Mouse (Mus musculus) liver, embryonic 13.5 days (tissue): ENCODE data around the gene Prlr. TPM values are rescaled to one million over a fixed set of nuclear protein-coding genes. Genes with fewer than 3 reads are reported as not detected.
A peak's percentile ranks its signal among the peaks of the same experiment; 100 is the strongest.

ENCODE experiments used
- ATAC-seq: fragments of 200-750 bp; cut with Nextera tagmentation; 2 replicates; pipeline ENCODE4 v1.8.0; 2017; ENCODE audit warnings: low read depth, mild to moderate bottlenecking, moderate number of reproducible peaks, moderate library complexity
- DNase-seq: peaks from one replicate; pipeline ENCODE4 v3.0.0; 2022
- H3K27ac ChIP-seq: fragments of 300-500 bp; sonication (generic); 2 replicates; pipeline ENCODE4 v1.5.1; 2015; ENCODE audit warnings: moderate library complexity, mild to moderate bottlenecking, inconsistent platforms
- H3K27me3 ChIP-seq: fragments of 300-500 bp; sonication (generic); 2 replicates; pipeline ENCODE4 v1.6.1; 2015; ENCODE audit warnings: mild to moderate bottlenecking, inconsistent platforms
- H3K36me3 ChIP-seq: fragments of 300-500 bp; sonication (generic); 2 replicates; pipeline ENCODE4 v1.6.1; 2015; ENCODE audit warnings: mild to moderate bottlenecking, inconsistent platforms
- H3K4me1 ChIP-seq: fragments of 300-500 bp; sonication (generic); replicated peaks from 2 replicates; pipeline ENCODE4 v1.6.1; 2015; ENCODE audit warnings: inconsistent platforms
- H3K4me2 ChIP-seq: fragments of 300-500 bp; sonication (generic); 2 replicates; pipeline ENCODE4 v1.6.1; 2015; ENCODE audit warnings: inconsistent platforms, mild to moderate bottlenecking, moderate library complexity
- H3K4me3 ChIP-seq: fragments of 300-500 bp; sonication (generic); replicated peaks from 2 replicates; pipeline ENCODE4 v1.5.1; 2015; ENCODE audit warnings: mild to moderate bottlenecking, inconsistent platforms
- H3K9ac ChIP-seq: fragments of 300-500 bp; sonication (generic); 2 replicates; pipeline ENCODE4 v1.6.1; 2015; ENCODE audit warnings: mild to moderate bottlenecking, inconsistent platforms
- H3K9me3 ChIP-seq: fragments of 300-500 bp; sonication (generic); replicated peaks from 2 replicates; pipeline ENCODE4 v1.6.1; 2016; ENCODE audit warnings: inconsistent platforms
- WGBS: fragments of 180-500 bp; shearing (Covaris S2); methylation state at CpG from one replicate; pipeline ENCODE4 v1.1.7; 2015; ENCODE audit not compliant: insufficient replicate concordance; 5-methylcytosine and 5-hydroxymethylcytosine counted together
- polyA plus RNA-seq: library from polyadenylated mRNA; unstranded; fragments of >200 nt; fragmentation: Nextera tagmentation; extraction: Ambion mirVana; gene quantifications from 2 replicates; pipeline ENCODE4 v1.2.1, GENCODE M21; 2015

Gene Prlr
- 0.08 and 0.10 TPM in 2 replicates for polyA plus RNA-seq

GRCm38 (mm10) chr15:10177083-10177482, at the start of gene Prlr:
Gene Prlr, plus strand, starts transcription at chr15:10177238.
- H3K4me1 ChIP-seq, result no peaks in the 10 kb centered on the region
- H3K4me2 ChIP-seq, result peak within 1 kb of the TSS; percentile 60
- H3K36me3 ChIP-seq, result no peaks in the 10 kb centered on the region
- no peak within 1 kb of the TSS for H3K9ac ChIP-seq
- H3K4me3 ChIP-seq, result peak within 1 kb of the TSS; percentile 41
- H3K9me3 ChIP-seq, result no peaks in the 10 kb centered on the region
- H3K27ac ChIP-seq, result no peak within 1 kb of the TSS
- ATAC-seq, result no peak
- DNase-seq, result no peak
- H3K27me3 ChIP-seq, result peaks cover 17% of the 10 kb centered on the region
- 8% methylated on average over 9 of the region's 9 CpGs for WGBS

GRCm38 (mm10) chr15:10133781-10134180, 43.3 kb upstream of the Prlr start:
- ATAC-seq, result no peak
- H3K36me3 ChIP-seq, result no peaks in the 10 kb centered on the region
- no peaks in the 10 kb centered on the region for H3K4me1 ChIP-seq
- no peak overlapping the region for H3K4me3 ChIP-seq
- H3K9me3 ChIP-seq, result no peaks in the 10 kb centered on the region
- DNase-seq, result no peak
- no peak overlapping the region for H3K4me2 ChIP-seq
- 68% methylated on average over 2 of the region's 2 CpGs for WGBS
- no peak overlapping the region for H3K27ac ChIP-seq
- no peaks in the 10 kb centered on the region for H3K27me3 ChIP-seq
- no peak overlapping the region for H3K9ac ChIP-seq

- DNase-seq (no peak), ATAC-seq (no peak)
- no peak overlapping the region for H3K27ac ChIP-seq
- H3K9ac ChIP-seq, result no peak overlapping the region
- 54% methylated on average over 4 of the region's 4 CpGs for WGBS
- H3K27me3 ChIP-seq, result no peaks in the 10 kb centered on the region
- no peaks in the 10 kb centered on the region for H3K36me3 ChIP-seq
- no peaks in the 10 kb centered on the region for H3K4me1 ChIP-seq
- no peak overlapping the region for H3K4me2 ChIP-seq
- no peak overlapping the region for H3K4me3 ChIP-seq
- no peaks in the 10 kb centered on the region for H3K9me3 ChIP-seq
Measured at GRCm38 (mm10) chr15:10134889-10135288, 42.1 kb upstream of the Prlr start.

GRCm38 (mm10) chr15:10144520-10144919, 32.5 kb upstream of the Prlr start:
- H3K4me3 ChIP-seq, result no peak overlapping the region
- no peak overlapping the region for H3K9ac ChIP-seq
- no peak overlapping the region for H3K4me2 ChIP-seq
- DNase-seq (no peak), ATAC-seq (no peak)
- no peaks in the 10 kb centered on the region for H3K4me1 ChIP-seq
- no peaks in the 10 kb centered on the region for H3K9me3 ChIP-seq
- WGBS, result 44% methylated on average over 5 of the region's 5 CpGs
- no peaks in the 10 kb centered on the region for H3K36me3 ChIP-seq
- H3K27ac ChIP-seq, result no peak overlapping the region
- no peaks in the 10 kb centered on the region for H3K27me3 ChIP-seq

- H3K9me3 ChIP-seq, result no peaks in the 10 kb centered on the region
- no peak overlapping the region for H3K4me2 ChIP-seq
- no peaks in the 10 kb centered on the region for H3K4me1 ChIP-seq
- ATAC-seq (no peak), DNase-seq (no peak)
- H3K4me3 ChIP-seq, result no peak overlapping the region
- H3K27ac ChIP-seq, result no peak overlapping the region
- H3K27me3 ChIP-seq, result no peaks in the 10 kb centered on the region
- no peaks in the 10 kb centered on the region for H3K36me3 ChIP-seq
- 67% methylated on average over 4 of the region's 4 CpGs for WGBS
- no peak overlapping the region for H3K9ac ChIP-seq
Measured at GRCm38 (mm10) chr15:10148196-10148595, 28.8 kb upstream of the Prlr start.

GRCm38 (mm10) chr15:10160663-10161062, 16.4 kb upstream of the Prlr start:
- no peaks in the 10 kb centered on the region for H3K4me1 ChIP-seq
- H3K36me3 ChIP-seq, result no peaks in the 10 kb centered on the region
- H3K9ac ChIP-seq, result no peak overlapping the region
- 75% methylated on average over 2 of the region's 2 CpGs for WGBS
- H3K4me2 ChIP-seq, result no peak overlapping the region
- no peak overlapping the region for H3K4me3 ChIP-seq
- DNase-seq (no peak), ATAC-seq (no peak)
- no peaks in the 10 kb centered on the region for H3K27me3 ChIP-seq
- H3K27ac ChIP-seq, result no peak overlapping the region
- no peaks in the 10 kb centered on the region; the same call in 1 of the 2 replicates for H3K9me3 ChIP-seq

GRCm38 (mm10) chr15:10175078-10175477, 2.0 kb upstream of the Prlr start:
- no peak overlapping the region for H3K4me2 ChIP-seq
- no peaks in the 10 kb centered on the region for H3K36me3 ChIP-seq
- H3K27me3 ChIP-seq, result peaks cover 17% of the 10 kb centered on the region
- ATAC-seq (no peak), DNase-seq (no peak)
- H3K4me3 ChIP-seq, result no peak overlapping the region
- H3K4me1 ChIP-seq, result no peaks in the 10 kb centered on the region
- no peaks in the 10 kb centered on the region for H3K9me3 ChIP-seq
- no peak overlapping the region for H3K27ac ChIP-seq
- no peak overlapping the region for H3K9ac ChIP-seq
- 71% methylated on average over 6 of the region's 6 CpGs for WGBS

- peaks cover 17% of the 10 kb centered on the region for H3K27me3 ChIP-seq
- no peaks in the 10 kb centered on the region for H3K4me1 ChIP-seq
- no peak overlapping the region for H3K4me3 ChIP-seq
- no peak overlapping the region for H3K9ac ChIP-seq
- no peak for ATAC-seq
- H3K36me3 ChIP-seq, result no peaks in the 10 kb centered on the region
- no peak overlapping the region for H3K27ac ChIP-seq
- 25% methylated on average over 7 of the region's 7 CpGs for WGBS
- no peak for DNase-seq
- H3K9me3 ChIP-seq, result no peaks in the 10 kb centered on the region
- H3K4me2 ChIP-seq, result no peak overlapping the region
Measured at GRCm38 (mm10) chr15:10175656-10176055, 1.4 kb upstream of the Prlr start.

GRCm38 (mm10) chr15:10177519-10178130, 587 bp downstream of the Prlr start:
- no peaks in the 10 kb centered on the region for H3K36me3 ChIP-seq
- H3K27ac ChIP-seq, result no peak overlapping the region
- H3K9me3 ChIP-seq, result no peaks in the 10 kb centered on the region
- ATAC-seq (no peak), DNase-seq (no peak)
- H3K4me3 ChIP-seq, result peak overlapping the region; percentile 41
- WGBS, result 2% methylated on average over 30 of the region's 30 CpGs
- peak overlapping the region; percentile 60 for H3K4me2 ChIP-seq
- H3K4me1 ChIP-seq, result no peaks in the 10 kb centered on the region
- H3K27me3 ChIP-seq, result peaks cover 17% of the 10 kb centered on the region
- no peak overlapping the region for H3K9ac ChIP-seq

- no peak for DNase-seq
- no peak for ATAC-seq
Measured at GRCm38 (mm10) chr15:10178131-10178566, 1.1 kb downstream of the Prlr start.

GRCm38 (mm10) chr15:10180694-10181093, 3.7 kb downstream of the Prlr start:
- 58% methylated on average over 4 of the region's 4 CpGs for WGBS
- ATAC-seq (no peak), DNase-seq (no peak)
- H3K4me3 ChIP-seq, result no peak overlapping the region
- H3K9ac ChIP-seq, result no peak overlapping the region
- H3K27ac ChIP-seq, result no peak overlapping the region
- H3K36me3 ChIP-seq, result no peaks in the 10 kb centered on the region
- H3K4me1 ChIP-seq, result no peaks in the 10 kb centered on the region
- no peak overlapping the region for H3K4me2 ChIP-seq
- H3K9me3 ChIP-seq, result no peaks in the 10 kb centered on the region
- peaks cover 17% of the 10 kb centered on the region for H3K27me3 ChIP-seq

More at GRCm38 (mm10) chr15:10178131-10178566, 1.1 kb downstream of the Prlr start:
- peaks cover 17% of the 10 kb centered on the region for H3K27me3 ChIP-seq
- H3K4me1 ChIP-seq, result no peaks in the 10 kb centered on the region
- no peaks in the 10 kb centered on the region for H3K9me3 ChIP-seq
- 6% methylated on average over 10 of the region's 10 CpGs for WGBS
- no peak overlapping the region for H3K9ac ChIP-seq
- H3K36me3 ChIP-seq, result no peaks in the 10 kb centered on the region
- no peak overlapping the region for H3K27ac ChIP-seq
- H3K4me3 ChIP-seq, result peak overlapping the region; percentile 41
- H3K4me2 ChIP-seq, result peak overlapping the region; percentile 60

- H3K4me1 ChIP-seq, result no peaks in the 10 kb centered on the region
- no peaks in the 10 kb centered on the region for H3K9me3 ChIP-seq
- no peaks in the 10 kb centered on the region for H3K36me3 ChIP-seq
- WGBS, result 59% methylated on average over 6 of the region's 6 CpGs
- DNase-seq, result no peak
- H3K4me3 ChIP-seq, result no peak overlapping the region
- ATAC-seq, result no peak
- no peaks in the 10 kb centered on the region for H3K27me3 ChIP-seq
- H3K9ac ChIP-seq, result no peak overlapping the region
- H3K4me2 ChIP-seq, result no peak overlapping the region
- no peak overlapping the region for H3K27ac ChIP-seq
Measured at GRCm38 (mm10) chr15:10192101-10192630, 15.1 kb downstream of the Prlr start.
